Mouse (Mus musculus) heart, adult 9 months (tissue): ENCODE data around the gene Pm20d1.
A peak's percentile ranks its signal among the peaks of the same experiment; 100 is the strongest.

Source experiments
- DNase-seq, 2 experiments: peaks; one replicate each; pipeline ENCODE4 v3.0.0; 2022; ENCODE audit warnings: low spot score in 2 of 2

The Pm20d1 gene

GRCm38 (mm10) chr1:131797202-131797909 lies at the start of gene Pm20d1:
Gene Pm20d1 (plus strand): TSS chr1:131797381.
- DNase-seq = peak; percentile 48

GRCm38 (mm10) chr1:131747761-131748160 lies 49.4 kb upstream of the Pm20d1 start:
- DNase-seq = no peak

- DNase-seq = no peak
These were observed 48.5 kb upstream of the Pm20d1 start for GRCm38 (mm10) chr1:131748636-131749035.

- no peak for DNase-seq
These were observed 47.3 kb upstream of the Pm20d1 start for GRCm38 (mm10) chr1:131749706-131750545.

GRCm38 (mm10) chr1:131751181-131751890 lies 45.8 kb upstream of the Pm20d1 start:
- peak; percentile 28 to 32 for DNase-seq

GRCm38 (mm10) chr1:131751891-131752311 lies 45.3 kb upstream of the Pm20d1 start:
- no peak for DNase-seq

GRCm38 (mm10) chr1:131754212-131754829 lies 42.9 kb upstream of the Pm20d1 start:
- no peak for DNase-seq

GRCm38 (mm10) chr1:131754916-131755315 lies 42.3 kb upstream of the Pm20d1 start:
- peak; percentile 46 to 60 for DNase-seq

- DNase-seq = no peak
These were observed 40.0 kb upstream of the Pm20d1 start for GRCm38 (mm10) chr1:131757211-131757610.

GRCm38 (mm10) chr1:131758796-131759195 lies 38.4 kb upstream of the Pm20d1 start:
- no peak for DNase-seq

GRCm38 (mm10) chr1:131759667-131760427 lies 37.3 kb upstream of the Pm20d1 start:
- DNase-seq = no peak

GRCm38 (mm10) chr1:131760428-131760820 lies 36.8 kb upstream of the Pm20d1 start:
- DNase-seq = no peak

GRCm38 (mm10) chr1:131761079-131761831 lies 35.9 kb upstream of the Pm20d1 start:
- DNase-seq = no peak

GRCm38 (mm10) chr1:131763683-131764082 lies 33.5 kb upstream of the Pm20d1 start:
- no peak for DNase-seq

GRCm38 (mm10) chr1:131764581-131765338 lies 32.4 kb upstream of the Pm20d1 start:
- no peak for DNase-seq

- peak; percentile 53 to 76 for DNase-seq
These were observed 31.7 kb upstream of the Pm20d1 start for GRCm38 (mm10) chr1:131765357-131766001.

- DNase-seq = no peak
These were observed 27.9 kb upstream of the Pm20d1 start for GRCm38 (mm10) chr1:131769296-131769695.

GRCm38 (mm10) chr1:131770656-131771055 lies 26.5 kb upstream of the Pm20d1 start:
- peak; percentile 66 to 69 for DNase-seq

GRCm38 (mm10) chr1:131771440-131771839 lies 25.7 kb upstream of the Pm20d1 start:
- no peak for DNase-seq
